In the genomic region with DNA sequence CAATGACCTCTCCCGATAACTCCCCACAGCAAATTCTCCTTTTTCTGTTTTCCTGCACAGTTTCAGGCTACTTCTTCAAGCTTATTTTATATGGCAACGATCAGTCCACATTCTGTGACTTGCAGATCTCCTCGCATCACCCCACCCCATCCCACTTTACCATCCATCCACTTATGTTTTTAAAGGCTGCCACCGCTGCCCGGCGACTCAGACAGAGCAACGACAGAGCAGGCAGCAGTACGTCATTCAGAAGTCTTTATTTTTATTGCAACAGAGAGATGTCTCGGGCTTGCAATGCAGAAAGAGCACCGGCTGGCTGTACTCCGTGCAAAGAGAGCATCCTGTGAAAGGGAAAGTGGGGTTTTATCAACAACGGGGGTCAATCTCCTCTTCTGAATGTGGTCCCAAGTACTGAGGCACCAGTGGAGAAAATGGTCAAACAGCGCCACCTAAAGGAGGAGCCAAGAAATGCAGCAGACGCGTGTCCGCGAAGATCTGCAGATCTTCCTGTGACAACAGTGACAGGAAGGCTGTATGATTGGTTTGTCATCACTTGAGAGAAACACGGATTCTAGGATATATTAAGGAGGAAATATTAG, we compare ENCODE assay signal across 8 mouse cellular contexts. TPM values are rescaled to one million over a fixed set of nuclear protein-coding genes. Genes with fewer than 3 reads are reported as not detected.
DNase-seq lines count a peak whose midpoint lies in the region; ATAC-seq and TF ChIP-seq lines count a peak whose summit lies in the region.

No protein-coding gene starts in this region.

- H3K79me2 ChIP-seq in myocyte (ENCODE audit: control insufficient read depth, insufficient read depth): no peaks in the 10 kb centered on the region

- peaks cover 11% of the 10 kb centered on the region for H3K4me1 ChIP-seq in limb, embryonic 13.5 days
- H3K4me1 ChIP-seq in stomach, embryonic 14.5 days (ENCODE audit: control insufficient read depth, insufficient read depth, low read length): peaks cover 11% of the 10 kb centered on the region; the same call in 1 of the 2 replicates

- no peaks in the 10 kb centered on the region for H3K36me3 ChIP-seq in limb, embryonic 13.5 days
- H3K36me3 ChIP-seq in myocyte (ENCODE audit: control insufficient read depth, insufficient read depth): no peaks in the 10 kb centered on the region
- H3K36me3 ChIP-seq in stomach, embryonic 14.5 days (ENCODE audit: control insufficient read depth, insufficient read depth, low read length): no peaks in the 10 kb centered on the region

- 14% methylated on average over 18 of the region's 18 CpGs for WGBS in limb, embryonic 13.5 days
- WGBS in stomach, embryonic 14.5 days: 15% methylated on average over 18 of the region's 18 CpGs

- ATAC-seq in CD4-positive, CD25-positive, alpha-beta regulatory T cell, adult 4 months: no peak
- peak; percentile 78 for ATAC-seq in limb, embryonic 13.5 days (ENCODE audit: low FRiP score, low read depth)
- 0 out of 2 replicates have a peak, but pooled peaks have one; percentile 57 for ATAC-seq in stomach, embryonic 14.5 days (ENCODE audit: insufficient number of reproducible peaks, insufficient read depth, low FRiP score, low read depth)

- peak; percentile 62 for DNase-seq in CD4-positive, CD25-positive, alpha-beta regulatory T cell, adult 2 months (ENCODE audit: low read depth, low spot score)
- DNase-seq in embryo, embryonic 11 days: peak; percentile 85
- DNase-seq in heart, adult 8-10 months (ENCODE audit: low spot score): peak; percentile 63
- peak; percentile 60 for DNase-seq in kidney, adult 9 months

- peak overlapping the region; percentile 60 for H3K4me2 ChIP-seq in limb, embryonic 13.5 days (replicated peaks)
- peak overlapping the region; percentile 62 for H3K4me2 ChIP-seq in myocyte (ENCODE audit: low read depth)
- peak overlapping the region; percentile 24; the same call in 1 of the 2 replicates for H3K4me2 ChIP-seq in stomach, embryonic 14.5 days (replicated peaks; ENCODE audit: low read depth, low read length)

- H3K27ac ChIP-seq in limb, embryonic 13.5 days: no peak overlapping the region
- H3K27ac ChIP-seq in stomach, embryonic 14.5 days (ENCODE audit: low read length): no peak overlapping the region

- no peaks in the 10 kb centered on the region for H3K9me3 ChIP-seq in limb, embryonic 13.5 days
- H3K9me3 ChIP-seq in stomach, embryonic 14.5 days (ENCODE audit: control insufficient read depth, low read depth, low read length): no peaks in the 10 kb centered on the region

- H3ac ChIP-seq in myocyte (ENCODE audit: control insufficient read depth, insufficient read length): no peak overlapping the region

- H3K4me3 ChIP-seq in limb, embryonic 13.5 days: peak overlapping the region; percentile 39
- H3K4me3 ChIP-seq in myocyte: no peak overlapping the region
- H3K4me3 ChIP-seq in stomach, embryonic 14.5 days (ENCODE audit: low read depth, low read length): peak overlapping the region; percentile 22

- H3K9ac ChIP-seq in limb, embryonic 13.5 days: no peak overlapping the region
- no peak overlapping the region for H3K9ac ChIP-seq in stomach, embryonic 14.5 days (replicated peaks; ENCODE audit: low read depth, low read length)

- TF ChIP-seq POLR2A in myocyte (IDR thresholded peaks at IDR 0.05; ENCODE audit: insufficient read length, low read depth): no peak

- H3K27me3 ChIP-seq in limb, embryonic 13.5 days: peaks cover 8% of the 10 kb centered on the region
- peaks cover 8% of the 10 kb centered on the region for H3K27me3 ChIP-seq in myocyte (ENCODE audit: control insufficient read depth, insufficient read depth, insufficient read length)
- H3K27me3 ChIP-seq in stomach, embryonic 14.5 days (ENCODE audit: control insufficient read depth, insufficient read depth, low read length): no peaks in the 10 kb centered on the region

TF ChIP-seq in myocyte, 11 proteins besides CTCF, POLR2A, EP300 and RAD21:
- no peak for TF ChIP-seq REST (IDR thresholded peaks at IDR 0.05; ENCODE audit: insufficient read depth, insufficient read length)
- no peak for TF ChIP-seq CEBPB (IDR thresholded peaks at IDR 0.05; ENCODE audit: insufficient read depth, poor library complexity, severe bottlenecking)
- no peak for TF ChIP-seq USF1 (IDR thresholded peaks at IDR 0.05; ENCODE audit: low read depth)
- TF ChIP-seq MYOD1 (IDR thresholded peaks at IDR 0.05; ENCODE audit: control insufficient read depth in 1 of 3, insufficient read length in 2 of 3, low read depth in 2 of 3): no peak
- TF ChIP-seq SRF (IDR thresholded peaks at IDR 0.05; ENCODE audit: control insufficient read depth, insufficient read length, low read depth): no peak
- no peak for TF ChIP-seq MAX (IDR thresholded peaks at IDR 0.05; ENCODE audit: low read depth)
- TF ChIP-seq POLR2AphosphoS2 (IDR thresholded peaks at IDR 0.05; ENCODE audit: insufficient read length, low read depth): no peak
- TF ChIP-seq MYOG (IDR thresholded peaks at IDR 0.05; ENCODE audit: control insufficient read depth in 1 of 3, insufficient read depth in 1 of 3, insufficient read length in 2 of 3, low read depth in 2 of 3): no peak
- no peak for TF ChIP-seq TCF12 (IDR thresholded peaks at IDR 0.05; ENCODE audit: insufficient read depth, poor library complexity, severe bottlenecking)
- no peak for TF ChIP-seq E2F4 (IDR thresholded peaks at IDR 0.05; ENCODE audit: insufficient read depth)
- no peak for TF ChIP-seq TCF3 (IDR thresholded peaks at IDR 0.05; ENCODE audit: insufficient read length, low read depth)

RNA-seq across cellular contexts. Expression of a gene that starts 4.3 kb away (rescaled TPM):
- 100 to 1,000 TPM; 175 to 208 TPM for polyA plus RNA-seq in CD4-positive, CD25-positive, alpha-beta regulatory T cell, adult 4 months (2017; shearing (Covaris generic))
- 1,000 to 10,000 TPM in 1 of 4 experiments, 100 to 1,000 TPM in 3; 952 to 1,033 (median 963) TPM for total RNA-seq in heart, adult 8-10 months (2022)
- 206 and 218 TPM in 2 replicates for polyA plus RNA-seq in limb, embryonic 13.5 days (2015; fragmentation: Nextera tagmentation; extraction: Ambion mirVana)
- 160 TPM for polyA plus RNA-seq in myocyte (2012; fragmentation: generic; extraction: Trizol)
- polyA plus RNA-seq in stomach, embryonic 14.5 days (2014; fragmentation: Nextera tagmentation; extraction: Ambion mirVana): 206 and 216 TPM in 2 replicates

RNA-seq across cellular contexts. Expression of a gene that starts 9.5 kb away (rescaled TPM):
- polyA plus RNA-seq in CD4-positive, CD25-positive, alpha-beta regulatory T cell, adult 4 months (2017; shearing (Covaris generic)): not detected
- total RNA-seq in heart, adult 8-10 months (2022): 100 to 1,000 TPM; 101 to 108 (median 103) TPM
- 2.8 and 3.3 TPM in 2 replicates for polyA plus RNA-seq in limb, embryonic 13.5 days (2015; fragmentation: Nextera tagmentation; extraction: Ambion mirVana)
- 68.6 TPM for polyA plus RNA-seq in myocyte (2012; fragmentation: generic; extraction: Trizol)
- 16.8 and 20.3 TPM in 2 replicates for polyA plus RNA-seq in stomach, embryonic 14.5 days (2014; fragmentation: Nextera tagmentation; extraction: Ambion mirVana)

RNA-seq across cellular contexts. Expression of a gene that starts 29.9 kb away (rescaled TPM):
- not detected for polyA plus RNA-seq in CD4-positive, CD25-positive, alpha-beta regulatory T cell, adult 4 months (2017; shearing (Covaris generic))
- total RNA-seq in heart, adult 8-10 months (2022): not detected
- polyA plus RNA-seq in limb, embryonic 13.5 days (2015; fragmentation: Nextera tagmentation; extraction: Ambion mirVana): 0.24 TPM in 1 of 2 replicates, not detected in the other
- polyA plus RNA-seq in myocyte (2012; fragmentation: generic; extraction: Trizol): not detected
- not detected in 2 replicates for polyA plus RNA-seq in stomach, embryonic 14.5 days (2014; fragmentation: Nextera tagmentation; extraction: Ambion mirVana)
